Mouse (Mus musculus) thymus, postnatal 10 days (tissue): Measurements from ENCODE around the gene Gm20708.
"Not testable (repeated sequence)": the region's sequence is repeated elsewhere in the genome, so short reads cannot be mapped to it uniquely, and the experiment has no call there.

ENCODE experiments used
- DNase-seq, 2 experiments: peaks; one replicate each; pipeline ENCODE4 v3.0.0; 2021; ENCODE audit warnings: low spot score in 2 of 2

Gm20708 gene

DNA sequence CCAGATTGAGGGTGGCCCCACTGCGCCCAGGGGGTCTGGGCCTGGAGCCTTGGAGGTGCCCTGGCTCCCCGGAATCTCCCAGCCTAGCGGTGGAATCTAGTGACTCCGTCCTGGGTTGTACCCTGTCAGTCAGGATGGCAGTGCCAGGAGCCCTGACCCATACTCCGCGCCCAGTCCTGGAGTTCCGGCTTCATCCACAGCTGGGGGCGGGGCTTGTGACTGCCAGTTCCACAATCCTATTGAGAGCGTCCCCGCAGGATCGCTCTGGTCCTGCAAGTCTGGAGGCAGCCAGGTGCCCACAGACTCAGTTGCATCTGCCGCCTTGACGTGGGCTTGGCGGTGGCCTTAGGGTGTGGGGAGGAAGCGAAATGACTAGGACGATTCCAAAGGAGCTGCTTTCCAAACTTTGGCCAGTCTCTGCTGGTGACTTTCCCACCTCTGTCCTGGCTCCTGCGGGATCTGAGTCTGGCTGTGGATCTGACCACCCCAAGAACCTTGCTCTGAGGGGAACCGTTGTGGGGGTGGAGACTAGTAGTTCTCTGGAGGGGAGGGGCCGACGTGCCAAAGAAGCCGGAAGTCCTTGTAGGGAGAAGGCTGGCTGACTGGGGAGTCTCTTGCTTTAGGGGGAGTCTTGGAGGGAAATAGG is 1.1 kb downstream of the Gm20708 start:
- DNase-seq, result peak; percentile 76 to 77

- no peak for DNase-seq
These were observed 4.4 kb downstream of the Gm20708 start for GRCm38 (mm10) chr11:117813867-117814266.

DNA sequence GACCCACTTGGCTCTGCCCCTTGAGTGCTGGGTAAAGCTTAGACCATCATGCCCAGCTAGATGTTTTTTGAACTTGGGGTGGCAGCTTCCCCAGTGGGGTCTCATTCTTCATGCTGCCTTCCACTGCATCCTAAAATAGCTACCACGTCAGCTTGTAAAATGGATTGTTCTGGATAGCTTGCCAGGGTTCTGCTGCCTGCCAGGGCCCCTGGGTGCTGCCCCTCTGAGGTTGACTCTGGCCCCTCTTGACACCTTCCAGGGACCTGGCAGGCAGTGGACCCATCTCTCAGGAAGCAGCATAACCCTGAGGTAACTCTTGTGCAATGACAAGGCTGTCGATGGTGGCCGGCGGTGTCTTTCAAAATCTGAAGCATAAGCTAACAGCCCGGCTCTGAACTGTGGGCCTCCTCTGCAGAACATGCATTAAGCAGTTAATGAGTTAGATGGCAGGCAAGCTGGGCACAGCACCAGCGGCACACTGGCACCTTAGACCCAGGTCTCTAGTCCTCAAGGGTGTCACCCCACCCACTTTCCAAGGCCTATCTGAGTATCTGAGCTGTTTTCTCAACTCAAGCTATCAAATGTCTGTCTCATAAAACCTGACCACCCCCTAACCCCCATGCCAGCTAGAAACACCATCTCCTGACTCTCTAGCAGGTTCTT is 5.4 kb downstream of the Gm20708 start:
- no peak for DNase-seq

DNA sequence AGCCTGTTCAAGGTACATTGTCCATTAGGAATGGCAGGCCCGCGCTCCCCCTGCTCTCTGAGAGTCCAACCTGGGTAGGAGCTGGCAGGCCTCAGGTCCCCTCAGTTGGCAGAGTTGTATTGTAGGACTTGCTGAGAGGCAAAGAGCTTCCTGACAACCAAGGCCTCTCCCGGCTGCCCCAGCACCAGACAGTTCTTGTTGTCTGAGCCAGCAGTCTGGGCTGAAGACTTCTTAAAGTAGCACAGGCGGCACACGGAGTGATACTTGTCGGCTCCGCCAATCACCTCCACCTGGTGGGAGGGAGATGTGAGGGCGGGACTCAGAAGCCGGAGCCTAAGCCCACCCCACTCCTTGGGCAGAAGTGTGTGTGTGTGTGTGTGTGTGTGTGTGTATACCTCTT is 6.4 kb downstream of the Gm20708 start:
- DNase-seq, result not testable (repeated sequence)

GRCm38 (mm10) chr11:117816389-117816996 is 7.0 kb downstream of the Gm20708 start:
- DNase-seq, result no peak

GRCm38 (mm10) chr11:117819095-117819494 is 9.6 kb downstream of the Gm20708 start:
- DNase-seq, result no peak

GRCm38 (mm10) chr11:117820173-117820572 is 10.7 kb downstream of the Gm20708 start:
- no peak for DNase-seq

- DNase-seq, result no peak
These were observed 12.4 kb downstream of the Gm20708 start for GRCm38 (mm10) chr11:117821868-117822267.

- DNase-seq, result no peak
These were observed 13.3 kb downstream of the Gm20708 start for GRCm38 (mm10) chr11:117822728-117823241.

DNA sequence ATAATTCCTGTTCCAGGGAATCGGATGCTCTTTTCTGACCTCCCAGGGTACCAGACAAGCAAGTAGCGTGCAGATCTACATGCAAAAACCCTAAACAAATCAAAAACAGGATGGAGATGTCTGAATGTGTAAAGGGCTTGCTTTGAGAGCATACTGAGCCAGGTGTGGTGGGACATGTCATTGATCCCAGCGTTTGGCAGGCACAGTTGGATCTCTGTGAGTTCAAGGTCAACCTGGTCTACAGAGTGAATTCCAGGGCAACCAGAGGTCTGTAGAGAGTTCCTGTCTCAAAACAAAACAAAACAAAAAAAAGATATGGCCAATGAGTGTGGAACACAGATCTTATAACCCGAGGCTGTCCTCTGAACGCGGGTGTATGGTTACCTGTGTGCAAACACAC is 13.9 kb downstream of the Gm20708 start:
- DNase-seq, result no peak

DNA sequence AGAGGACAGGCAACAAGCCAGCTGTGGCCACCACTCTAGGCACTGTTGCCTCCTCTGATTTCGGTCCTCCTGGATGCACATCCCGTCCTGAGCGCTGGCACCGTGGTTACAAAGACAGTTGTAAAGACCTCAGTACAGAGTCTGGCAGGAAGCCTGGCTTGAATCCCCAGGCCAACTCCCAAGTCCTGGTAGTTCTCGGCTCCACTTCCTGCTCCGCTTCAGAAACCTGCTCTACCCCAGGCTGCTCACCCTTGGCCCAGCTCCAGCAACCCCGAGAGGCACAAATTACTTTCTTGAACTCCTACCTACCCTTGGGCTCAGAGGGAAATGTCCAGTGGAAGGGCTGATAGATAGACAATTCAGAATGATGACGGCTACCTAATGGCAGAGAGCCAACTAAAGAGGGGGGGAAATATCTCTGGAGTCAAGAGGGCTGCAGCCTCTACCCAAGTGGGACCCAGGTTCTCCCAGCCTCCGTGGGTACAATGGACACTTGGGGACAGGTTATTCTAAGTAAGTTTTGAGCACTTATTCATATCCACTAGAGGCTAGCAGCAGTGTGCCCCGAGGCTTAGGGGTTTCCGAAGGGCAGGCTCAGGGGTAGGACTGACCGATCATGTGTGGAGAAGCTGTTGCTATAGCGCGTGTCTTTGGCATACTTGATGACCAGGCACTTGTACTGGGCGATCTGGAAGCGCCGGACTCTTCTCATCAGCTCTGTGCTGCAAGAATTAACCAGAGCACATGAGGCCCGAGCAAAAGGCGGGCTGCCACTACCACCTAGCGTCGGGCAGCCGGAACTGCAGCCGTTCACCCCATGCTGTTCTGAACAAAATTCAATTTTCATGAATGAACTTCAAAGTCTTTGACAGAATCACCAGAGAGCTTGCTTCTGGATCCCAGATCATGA is 14.8 kb downstream of the Gm20708 start:
- peak; percentile 58 to 81 for DNase-seq

DNA sequence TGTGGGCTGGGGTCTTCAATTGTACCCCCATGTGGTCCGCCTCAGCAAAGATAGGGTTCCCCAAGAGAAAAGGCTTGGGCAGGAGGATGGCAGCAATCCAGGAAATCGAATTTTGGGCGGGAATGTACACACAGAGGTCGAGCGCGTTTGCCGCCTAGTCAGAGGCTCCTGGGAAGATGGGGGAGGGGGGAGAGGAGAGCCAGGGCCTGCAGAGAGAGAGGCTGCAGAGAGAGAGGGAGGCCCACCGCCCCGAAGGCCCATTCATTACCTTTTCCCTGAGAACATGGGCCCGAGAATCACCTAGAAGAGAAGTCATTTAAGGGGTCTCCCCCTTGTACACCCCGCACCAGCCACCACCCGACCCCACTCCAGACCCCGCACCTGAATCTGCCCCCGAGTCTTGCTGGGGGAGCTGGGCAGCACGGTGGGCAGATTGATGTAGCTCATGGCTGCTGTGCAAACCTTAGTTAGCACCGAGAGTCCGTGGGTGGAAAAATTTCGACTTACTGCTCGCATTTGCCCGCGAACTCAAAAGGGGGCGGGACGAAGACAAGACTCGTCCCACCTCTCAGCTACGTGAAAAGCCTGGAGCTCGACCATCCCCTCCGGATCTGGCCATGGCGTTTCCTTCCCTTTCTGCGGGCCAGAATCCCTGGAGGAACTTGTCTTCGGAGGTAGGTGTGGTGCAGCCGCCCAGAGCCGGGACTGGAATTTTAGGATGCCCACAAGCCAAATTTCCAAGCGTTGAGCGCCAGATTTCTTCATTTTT is 16.0 kb downstream of the Gm20708 start, which contains the start of the genes Afmid and Tk1:
Afmid (plus strand) TSS at position 592 of the 769 bp plus-strand sequence.
Tk1 (minus strand) TSS at position 760 of the 769 bp plus-strand sequence.
- peak; percentile 55 to 65 for DNase-seq

DNA sequence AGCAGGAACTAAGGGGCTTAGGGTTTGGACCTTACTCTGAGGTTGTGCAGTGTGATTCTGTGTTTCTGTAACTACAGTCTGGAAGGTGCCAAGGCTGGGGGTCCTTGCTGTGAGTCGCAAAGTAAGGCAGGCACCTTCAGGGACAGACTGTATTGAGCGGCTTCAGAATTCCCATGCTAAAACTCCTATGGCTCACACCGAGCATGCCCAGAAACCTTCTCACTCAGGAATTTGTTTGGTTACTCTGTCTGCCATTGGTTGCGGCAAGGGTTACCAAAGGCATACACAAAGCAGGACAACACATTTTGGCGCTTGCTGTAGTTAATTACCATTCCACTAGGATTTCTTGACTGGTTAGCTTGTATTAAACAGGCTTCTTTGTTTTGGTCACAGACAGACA is 16.7 kb downstream of the Gm20708 start:
- no peak for DNase-seq

DNA sequence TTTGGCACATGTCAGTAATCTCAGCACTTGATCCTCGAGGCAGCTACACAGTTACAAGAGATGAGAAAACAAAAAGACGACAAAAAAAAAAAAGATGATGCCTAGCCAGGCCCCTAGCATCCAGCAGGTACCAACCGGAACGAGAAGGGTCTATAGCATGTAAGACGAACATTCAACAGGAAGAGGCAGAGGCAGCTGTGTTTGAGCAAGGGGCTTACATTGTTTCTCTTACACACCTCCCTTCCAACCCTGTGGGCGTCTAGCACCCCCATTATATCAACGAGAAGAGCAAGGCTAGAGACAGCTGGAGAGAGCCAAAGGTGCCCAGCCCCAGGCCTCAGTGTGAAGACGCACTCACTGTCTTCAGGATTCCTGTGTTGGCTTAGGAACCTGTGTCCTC is 17.4 kb downstream of the Gm20708 start:
- no peak for DNase-seq

- DNase-seq, result no peak
These were observed 17.9 kb downstream of the Gm20708 start for GRCm38 (mm10) chr11:117827386-117827785.

GRCm38 (mm10) chr11:117828149-117828887 is 18.9 kb downstream of the Gm20708 start:
- DNase-seq, result peak in 1 of 2 experiments; percentile 52

GRCm38 (mm10) chr11:117828888-117829604 is 19.6 kb downstream of the Gm20708 start:
- no peak for DNase-seq

GRCm38 (mm10) chr11:117829671-117830215 is 20.3 kb downstream of the Gm20708 start:
- no peak for DNase-seq

- DNase-seq, result no peak
These were observed 20.9 kb downstream of the Gm20708 start for GRCm38 (mm10) chr11:117830401-117830800.
